Mouse (Mus musculus) heart, embryonic 15.5 days (tissue): ENCODE data around the gene Frzb. TPM values are rescaled to one million over a fixed set of nuclear protein-coding genes. Genes with fewer than 3 reads are reported as not detected.

Source experiments
- ATAC-seq: fragments of 200-750 bp; cut with Nextera tagmentation; replicated peaks from 2 replicates; pipeline ENCODE4 v1.8.0; 2017; ENCODE audit warnings: low read depth, moderate TSS enrichment; ENCODE audit not compliant: insufficient number of reproducible peaks, insufficient read depth, low FRiP score
- H3K27ac ChIP-seq: fragments of 300-500 bp; sonication (generic); 2 replicates; pipeline ENCODE4 v1.5.1; 2015; ENCODE audit warnings: mild to moderate bottlenecking, inconsistent platforms
- H3K27me3 ChIP-seq: fragments of 300-500 bp; sonication (generic); 2 replicates; pipeline ENCODE4 v1.6.1; 2015; ENCODE audit warnings: inconsistent platforms
- H3K36me3 ChIP-seq: fragments of 300-500 bp; sonication (generic); 2 replicates; pipeline ENCODE4 v1.6.1; 2015; ENCODE audit warnings: mild to moderate bottlenecking, inconsistent platforms
- H3K4me1 ChIP-seq: fragments of 300-500 bp; sonication (generic); replicated peaks from 2 replicates; pipeline ENCODE4 v1.6.1; 2015; ENCODE audit warnings: inconsistent platforms
- H3K4me2 ChIP-seq: fragments of 300-500 bp; sonication (generic); 2 replicates; pipeline ENCODE4 v1.6.1; 2015; ENCODE audit warnings: inconsistent platforms, mild to moderate bottlenecking, moderate library complexity
- H3K4me3 ChIP-seq: fragments of 300-500 bp; sonication (generic); 2 replicates; pipeline ENCODE4 v1.5.1; 2015; ENCODE audit warnings: mild to moderate bottlenecking, inconsistent platforms
- H3K9ac ChIP-seq: fragments of 300-500 bp; sonication (generic); 2 replicates; pipeline ENCODE4 v1.6.1; 2015; ENCODE audit warnings: mild to moderate bottlenecking, inconsistent platforms
- H3K9me3 ChIP-seq: fragments of 300-500 bp; sonication (generic); replicated peaks from 2 replicates; pipeline ENCODE4 v1.6.1; 2016; ENCODE audit warnings: inconsistent platforms
- WGBS: fragments of 180-500 bp; shearing (Covaris S2); methylation state at CpG from one replicate; pipeline ENCODE4 v1.1.7; 2015; ENCODE audit warnings: mixed read lengths; 5-methylcytosine and 5-hydroxymethylcytosine counted together
- polyA plus RNA-seq: library from polyadenylated mRNA; unstranded; fragments of >200 nt; fragmentation: Nextera tagmentation; extraction: Ambion mirVana; gene quantifications from 2 replicates; pipeline ENCODE4 v1.2.1, GENCODE M21; 2015

Gene Frzb
- polyA plus RNA-seq, 1 experiment from 2014 or later: 8.2 TPM

GRCm38 (mm10) chr2:80386255-80386654 lies 61.2 kb downstream of the Frzb start:
- Histone ChIP-seq H3K27ac (no peak overlapping the region), H3K4me1 (peaks cover 8% of the 10 kb centered on the region), H3K4me2 (no peak overlapping the region), H3K27me3 (no peaks in the 10 kb centered on the region), H3K9ac (no peak overlapping the region), H3K36me3 (no peaks in the 10 kb centered on the region), H3K9me3 (no peaks in the 10 kb centered on the region), H3K4me3 (no peak overlapping the region)
- WGBS: 93% methylated on average over 2 of the region's 2 CpGs
- ATAC-seq: no peak

GRCm38 (mm10) chr2:80384447-80384846 lies 63.0 kb downstream of the Frzb start:
- WGBS: 45% methylated on average over 4 of the region's 4 CpGs
- Histone ChIP-seq H3K9ac (no peak overlapping the region), H3K9me3 (no peaks in the 10 kb centered on the region), H3K4me2 (no peak overlapping the region), H3K27me3 (no peaks in the 10 kb centered on the region), H3K36me3 (no peaks in the 10 kb centered on the region), H3K27ac (no peak overlapping the region), H3K4me3 (no peak overlapping the region), H3K4me1 (peaks cover 8% of the 10 kb centered on the region)
- ATAC-seq: no peak

- no peaks in the 10 kb centered on the region for H3K9me3 ChIP-seq
- H3K27ac ChIP-seq: no peak overlapping the region
- no peaks in the 10 kb centered on the region for H3K36me3 ChIP-seq
- no peaks in the 10 kb centered on the region for H3K4me1 ChIP-seq
- WGBS: 83% methylated on average over 5 of the region's 5 CpGs
- H3K4me2 ChIP-seq: no peak overlapping the region
- H3K27me3 ChIP-seq: no peaks in the 10 kb centered on the region
- ATAC-seq: no peak
- H3K9ac ChIP-seq: no peak overlapping the region
- H3K4me3 ChIP-seq: no peak overlapping the region
These were observed 67.6 kb downstream of the Frzb start for GRCm38 (mm10) chr2:80379848-80380247.

- no peak overlapping the region for H3K4me3 ChIP-seq
- H3K27me3 ChIP-seq: no peaks in the 10 kb centered on the region
- H3K36me3 ChIP-seq: no peaks in the 10 kb centered on the region
- H3K27ac ChIP-seq: no peak overlapping the region
- no peak overlapping the region for H3K9ac ChIP-seq
- no peaks in the 10 kb centered on the region for H3K9me3 ChIP-seq
- no peaks in the 10 kb centered on the region for H3K4me1 ChIP-seq
- no peak for ATAC-seq
- no peak overlapping the region for H3K4me2 ChIP-seq
These were observed 72.5 kb downstream of the Frzb start for GRCm38 (mm10) chr2:80374892-80375291.

GRCm38 (mm10) chr2:80371458-80371857 lies 76.0 kb downstream of the Frzb start:
- WGBS: 79% methylated on average over 8 of the region's 8 CpGs
- no peak for ATAC-seq
- Histone ChIP-seq H3K4me3 (no peak overlapping the region), H3K9me3 (no peaks in the 10 kb centered on the region), H3K36me3 (no peaks in the 10 kb centered on the region), H3K27ac (no peak overlapping the region), H3K4me2 (no peak overlapping the region), H3K27me3 (no peaks in the 10 kb centered on the region), H3K9ac (no peak overlapping the region), H3K4me1 (no peaks in the 10 kb centered on the region)

Other genes with a start within 250 kb of the Frzb start
- gene Prdx6b, start 155.2 kb downstream of the Frzb start, polyA plus RNA-seq: not detected in 2 replicates
- 47.2 and 52.2 TPM in 2 replicates for gene Dnajc10, start 132.2 kb downstream of the Frzb start, polyA plus RNA-seq
- 50.4 and 56.8 TPM in 2 replicates for gene Nckap1, start 133.8 kb upstream of the Frzb start, polyA plus RNA-seq
- 9.3 and 10.6 TPM in 2 replicates for gene Dusp19, start 169.4 kb upstream of the Frzb start, polyA plus RNA-seq
- 18.4 and 21.9 TPM in 2 replicates for gene Nup35, start 169.6 kb upstream of the Frzb start, polyA plus RNA-seq